Mouse (Mus musculus): ENCODE data around the gene Acp6. TPM values are rescaled to one million over a fixed set of nuclear protein-coding genes. Genes with fewer than 3 reads are reported as not detected.
A peak's percentile ranks its signal among the peaks of the same experiment; 100 is the strongest.

Gene Acp6
- total RNA-seq, 2 experiments from 2014 or later, result 20.7 to 22.1 TPM

GRCm38 (mm10) chr3:97185098-97185860 lies 26.7 kb downstream of the Acp6 start:
- peak; percentile 53 to 73 for DNase-seq (ENCODE audit: low spot score in 2 of 2)

GRCm38 (mm10) chr3:97196571-97196970 lies 38.0 kb downstream of the Acp6 start:
- no peak for DNase-seq (ENCODE audit: low spot score in 2 of 2)

GRCm38 (mm10) chr3:97199261-97199660 lies 40.7 kb downstream of the Acp6 start:
- DNase-seq (ENCODE audit: low spot score in 2 of 2), result no peak

GRCm38 (mm10) chr3:97201943-97202342 lies 43.4 kb downstream of the Acp6 start:
- DNase-seq (ENCODE audit: low spot score in 2 of 2), result peak in 1 of 2 experiments; percentile 49

- no peak for DNase-seq (ENCODE audit: low spot score in 2 of 2)
These were observed 45.3 kb downstream of the Acp6 start for GRCm38 (mm10) chr3:97203880-97204279.

- no peak for DNase-seq (ENCODE audit: low spot score in 2 of 2)
These were observed 47.9 kb downstream of the Acp6 start for GRCm38 (mm10) chr3:97206521-97206920.

- DNase-seq (ENCODE audit: low spot score in 2 of 2), result no peak
These were observed 50.8 kb downstream of the Acp6 start for GRCm38 (mm10) chr3:97209351-97209750.

- DNase-seq (ENCODE audit: low spot score in 2 of 2), result no peak
These were observed 52.6 kb downstream of the Acp6 start for GRCm38 (mm10) chr3:97211177-97211576.

- no peak for DNase-seq (ENCODE audit: low spot score in 2 of 2)
These were observed 55.3 kb downstream of the Acp6 start for GRCm38 (mm10) chr3:97213871-97214270.

GRCm38 (mm10) chr3:97214439-97214838 lies 55.9 kb downstream of the Acp6 start:
- peak in 1 of 2 experiments; percentile 37 for DNase-seq (ENCODE audit: low spot score in 2 of 2)

- DNase-seq (ENCODE audit: low spot score in 2 of 2), result no peak
These were observed 56.9 kb downstream of the Acp6 start for GRCm38 (mm10) chr3:97215526-97215925.

GRCm38 (mm10) chr3:97223261-97223660 lies 64.7 kb downstream of the Acp6 start:
- no peak for DNase-seq (ENCODE audit: low spot score in 2 of 2)

GRCm38 (mm10) chr3:97225231-97225630 lies 66.7 kb downstream of the Acp6 start:
- no peak for DNase-seq (ENCODE audit: low spot score in 2 of 2)

GRCm38 (mm10) chr3:97226719-97227118 lies 68.1 kb downstream of the Acp6 start:
- DNase-seq (ENCODE audit: low spot score in 2 of 2), result no peak

Other genes with a start within 250 kb of the Acp6 start
- not detected for gene Gja8, start 232.8 kb upstream of the Acp6 start, total RNA-seq (2021)
- gene Bcl9, start 139.1 kb downstream of the Acp6 start, total RNA-seq (2021), result 10 to 100 TPM; 59.7 to 64.8 TPM

Measured in layer of hippocampus, postnatal 14 days (tissue).